Mouse (Mus musculus) bone marrow macrophage, adult 2 months (primary cell): ENCODE measurements around the gene Zfp296.

Source experiments
- CTCF ChIP-seq: IDR thresholded peaks from 2 replicates; pipeline ENCODE4 v1.5.1; 2012; ENCODE audit warnings: low read depth, mild to moderate bottlenecking, low read length, moderate library complexity
- POLR2A ChIP-seq: IDR thresholded peaks from 2 replicates; pipeline ENCODE4 v1.6.1; 2012; ENCODE audit warnings: mild to moderate bottlenecking, low read depth, low read length, borderline replicate concordance

GRCm38 (mm10) chr7:19541681-19542154 is 35.4 kb upstream of the Zfp296 start:
- TF ChIP-seq POLR2A (no peak), CTCF (no peak)
